Mouse (Mus musculus) liver, postnatal 0 days (tissue): ENCODE results near the gene Sapcd2.

Experiments used
- CTCF ChIP-seq: sonication (generic); IDR thresholded peaks from 2 replicates; pipeline ENCODE4 v1.5.1; 2016; ENCODE audit warnings: antibody characterized with exemption, low read depth
- EP300 ChIP-seq: IDR thresholded peaks from 2 replicates; pipeline ENCODE4 v1.6.1; 2016; ENCODE audit warnings: antibody characterized with exemption, low read depth, mild to moderate bottlenecking

DNA sequence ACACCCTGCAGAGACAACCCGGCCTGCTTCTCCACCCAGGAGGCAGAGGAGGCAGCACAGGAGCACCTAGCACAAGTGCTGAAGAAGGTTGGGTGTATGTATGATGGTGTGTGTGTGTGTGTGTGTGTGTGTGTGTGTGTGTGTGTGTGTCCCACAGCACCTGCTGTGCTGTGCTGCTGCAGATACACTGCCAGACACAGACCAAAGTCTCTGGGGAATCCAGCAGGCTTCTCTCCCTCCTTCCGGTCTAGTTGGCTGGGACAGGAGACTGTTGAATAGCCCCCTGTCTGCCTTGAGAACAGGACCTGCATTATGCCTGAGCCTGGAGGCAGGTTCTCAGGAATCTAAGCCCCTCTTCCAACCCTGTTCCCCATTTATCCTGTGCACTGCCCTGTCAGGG is 1.3 kb downstream of the Sapcd2 start:
- TF ChIP-seq CTCF, result no peak
- no peak for TF ChIP-seq EP300
